Mouse (Mus musculus): ENCODE results near the gene Kit. TPM values are rescaled to one million over a fixed set of nuclear protein-coding genes. Genes with fewer than 3 reads are reported as not detected.

Gene Kit
- polyA plus RNA-seq, 1 experiment from 2014 or later, result 7.2 TPM

DNA sequence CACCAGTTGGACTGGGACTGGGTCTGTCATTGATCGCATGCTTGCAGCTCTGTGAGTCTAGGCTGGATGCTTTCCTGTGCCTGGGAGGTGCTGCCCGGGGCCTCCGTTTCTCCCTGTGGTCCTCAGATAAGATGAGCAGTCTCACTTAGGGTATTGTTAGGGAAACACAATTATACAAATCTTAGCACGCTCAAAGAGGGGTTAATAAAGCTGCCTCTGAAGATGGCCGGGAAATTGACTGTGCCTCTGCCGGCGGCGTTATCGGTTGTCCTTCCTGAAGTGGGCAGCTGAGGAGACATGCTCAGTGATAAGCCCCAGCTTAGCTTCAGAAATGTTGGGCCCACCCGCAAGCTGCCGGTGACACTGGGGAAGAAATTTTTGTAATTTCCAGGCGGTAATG, 33.3 kb downstream of the Kit start:
- Histone ChIP-seq H3K27ac (ENCODE audit: low read depth, low read length) (no peak overlapping the region), H3K27me3 (replicated peaks; ENCODE audit: control insufficient read depth, insufficient read depth, low read length) (no peaks in the 10 kb centered on the region), H3K9me3 (ENCODE audit: control insufficient read depth) (no peaks in the 10 kb centered on the region), H3K4me1 (replicated peaks; ENCODE audit: control insufficient read depth, insufficient read depth, low read length) (no peaks in the 10 kb centered on the region), H3K9ac (ENCODE audit: low read depth, low read length) (no peak overlapping the region), H3K4me3 (ENCODE audit: low read depth, low read length) (no peak overlapping the region), H3K4me2 (replicated peaks; ENCODE audit: low read depth) (no peak overlapping the region), H3K36me3 (ENCODE audit: control insufficient read depth, insufficient read depth) (no peaks in the 10 kb centered on the region)
- 83% methylated on average over 12 of the region's 12 CpGs for WGBS
- TF ChIP-seq CTCF (IDR thresholded peaks at IDR 0.05; ENCODE audit: low read depth), result no peak
- ATAC-seq, result no peak

DNA sequence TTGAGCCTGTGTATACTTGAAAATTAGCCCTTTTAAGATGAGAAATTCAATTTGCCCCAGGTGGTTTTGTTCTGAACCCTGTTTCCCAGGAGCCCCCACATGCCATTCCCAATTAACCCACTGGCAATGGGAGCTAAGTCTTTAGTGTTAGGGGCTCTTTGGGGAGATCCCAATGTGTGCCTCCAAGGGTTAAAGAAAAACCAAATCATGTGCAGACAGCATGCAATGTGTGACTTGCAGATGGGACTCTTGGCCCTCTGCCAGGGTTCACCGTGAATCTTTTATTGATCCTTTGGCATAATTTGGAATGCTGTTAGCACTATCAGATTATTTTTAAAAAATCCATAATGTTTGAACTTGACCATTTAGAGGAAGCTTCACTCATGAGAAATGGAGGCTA, 37.7 kb downstream of the Kit start:
- 24% methylated on average over 1 of the region's 1 CpGs for WGBS
- TF ChIP-seq CTCF (IDR thresholded peaks at IDR 0.05; ENCODE audit: low read depth), result no peak

DNA sequence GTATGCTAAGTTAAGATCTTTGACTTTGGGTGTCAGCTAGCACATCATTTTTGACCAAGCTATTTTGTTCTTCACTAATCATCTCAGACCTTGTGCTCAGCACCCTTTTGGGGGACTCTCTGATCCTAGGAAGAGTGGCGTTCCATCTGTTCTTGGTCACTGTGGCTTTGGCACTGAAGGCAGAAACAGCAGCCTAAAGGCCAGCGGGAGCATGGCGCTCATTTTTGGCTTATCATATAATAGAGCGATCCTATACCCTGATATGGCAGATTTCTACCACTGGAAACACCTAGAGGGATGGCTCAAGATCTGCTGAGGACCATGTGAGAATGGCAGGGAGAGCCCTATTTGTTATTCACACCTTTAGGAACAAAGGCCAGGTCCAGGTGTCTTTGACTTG, 38.2 kb downstream of the Kit start:
- WGBS, result 97% methylated on average over 4 of the region's 4 CpGs
- H3K4me3 ChIP-seq (ENCODE audit: low read depth, low read length), result no peak overlapping the region
- no peaks in the 10 kb centered on the region for H3K36me3 ChIP-seq (ENCODE audit: control insufficient read depth, insufficient read depth)
- TF ChIP-seq CTCF (IDR thresholded peaks at IDR 0.05; ENCODE audit: low read depth), result no peak
- H3K4me1 ChIP-seq (replicated peaks; ENCODE audit: control insufficient read depth, insufficient read depth, low read length), result no peaks in the 10 kb centered on the region
- no peak for ATAC-seq
- no peak overlapping the region for H3K9ac ChIP-seq (ENCODE audit: low read depth, low read length)
- no peaks in the 10 kb centered on the region for H3K27me3 ChIP-seq (replicated peaks; ENCODE audit: control insufficient read depth, insufficient read depth, low read length)
- H3K4me2 ChIP-seq (replicated peaks; ENCODE audit: low read depth), result no peak overlapping the region
- H3K27ac ChIP-seq (ENCODE audit: low read depth, low read length), result no peak overlapping the region
- no peaks in the 10 kb centered on the region for H3K9me3 ChIP-seq (ENCODE audit: control insufficient read depth)

More for the DNA sequence above, 37.7 kb downstream of the Kit start:
- H3K4me2 ChIP-seq (replicated peaks; ENCODE audit: low read depth), result no peak overlapping the region
- H3K36me3 ChIP-seq (ENCODE audit: control insufficient read depth, insufficient read depth), result no peaks in the 10 kb centered on the region
- H3K27ac ChIP-seq (ENCODE audit: low read depth, low read length), result no peak overlapping the region
- no peak for ATAC-seq
- no peak overlapping the region for H3K4me3 ChIP-seq (ENCODE audit: low read depth, low read length)
- H3K9ac ChIP-seq (ENCODE audit: low read depth, low read length), result no peak overlapping the region
- H3K27me3 ChIP-seq (replicated peaks; ENCODE audit: control insufficient read depth, insufficient read depth, low read length), result no peaks in the 10 kb centered on the region
- no peaks in the 10 kb centered on the region for H3K9me3 ChIP-seq (ENCODE audit: control insufficient read depth)
- H3K4me1 ChIP-seq (replicated peaks; ENCODE audit: control insufficient read depth, insufficient read depth, low read length), result no peaks in the 10 kb centered on the region

DNA sequence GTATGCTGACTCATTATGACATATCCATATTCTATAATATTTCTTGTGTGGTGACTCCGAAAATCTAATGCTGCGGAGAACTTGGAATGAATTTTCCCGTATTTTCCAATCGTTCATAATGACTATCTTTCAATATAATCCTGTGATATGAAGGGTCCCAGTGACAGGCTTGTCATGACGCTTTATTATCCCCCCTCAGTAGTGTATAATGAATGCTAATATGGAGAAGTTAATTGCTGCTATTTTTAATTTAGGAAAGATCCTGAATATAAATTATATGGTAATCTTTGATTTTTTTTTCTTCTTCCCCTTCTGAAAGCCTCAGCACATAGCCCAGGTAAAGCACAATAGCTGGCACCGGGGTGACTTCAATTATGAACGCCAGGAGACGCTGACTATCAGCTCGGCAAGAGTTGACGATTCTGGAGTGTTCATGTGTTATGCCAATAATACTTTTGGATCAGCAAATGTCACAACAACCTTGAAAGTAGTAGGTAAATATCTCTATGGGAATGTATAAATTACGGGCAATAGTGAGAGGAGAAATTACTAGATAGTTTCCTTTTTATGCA, 40.4 kb downstream of the Kit start:
- H3K4me1 ChIP-seq (replicated peaks; ENCODE audit: control insufficient read depth, insufficient read depth, low read length), result no peaks in the 10 kb centered on the region
- no peak overlapping the region for H3K9ac ChIP-seq (ENCODE audit: low read depth, low read length)
- TF ChIP-seq CTCF (IDR thresholded peaks at IDR 0.05; ENCODE audit: low read depth), result no peak
- H3K4me3 ChIP-seq (ENCODE audit: low read depth, low read length), result no peak overlapping the region
- no peaks in the 10 kb centered on the region for H3K27me3 ChIP-seq (replicated peaks; ENCODE audit: control insufficient read depth, insufficient read depth, low read length)
- WGBS, result 95% methylated on average over 11 of the region's 11 CpGs
- no peak overlapping the region for H3K4me2 ChIP-seq (replicated peaks; ENCODE audit: low read depth)
- no peaks in the 10 kb centered on the region for H3K36me3 ChIP-seq (ENCODE audit: control insufficient read depth, insufficient read depth)
- no peak overlapping the region for H3K27ac ChIP-seq (ENCODE audit: low read depth, low read length)
- ATAC-seq, result no peak
- no peaks in the 10 kb centered on the region for H3K9me3 ChIP-seq (ENCODE audit: control insufficient read depth)

DNA sequence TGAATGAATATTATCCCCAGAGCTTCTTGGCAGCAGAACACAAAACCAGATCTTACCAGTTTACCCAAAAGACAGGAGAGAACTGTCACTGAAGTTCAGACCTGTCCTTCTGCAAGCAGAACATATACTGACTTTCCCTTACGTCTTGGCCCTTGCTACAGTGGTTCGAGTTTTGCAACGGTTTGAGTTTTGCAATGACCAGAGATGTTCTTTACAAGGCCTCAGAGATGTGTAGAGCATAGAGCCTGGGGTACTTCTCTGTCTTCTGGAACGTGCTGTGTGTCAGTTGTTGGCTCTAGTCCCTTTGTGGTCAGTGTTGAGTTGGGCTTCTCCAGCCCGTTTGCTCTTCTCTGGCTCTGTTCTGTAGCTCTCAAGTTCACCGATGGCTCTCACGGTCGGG, 40.9 kb downstream of the Kit start:
- no peak overlapping the region for H3K27ac ChIP-seq (ENCODE audit: low read depth, low read length)
- no peak overlapping the region for H3K4me3 ChIP-seq (ENCODE audit: low read depth, low read length)
- 88% methylated on average over 8 of the region's 8 CpGs for WGBS
- no peaks in the 10 kb centered on the region for H3K27me3 ChIP-seq (replicated peaks; ENCODE audit: control insufficient read depth, insufficient read depth, low read length)
- no peaks in the 10 kb centered on the region for H3K4me1 ChIP-seq (replicated peaks; ENCODE audit: control insufficient read depth, insufficient read depth, low read length)
- no peak for TF ChIP-seq CTCF (IDR thresholded peaks at IDR 0.05; ENCODE audit: low read depth)
- no peaks in the 10 kb centered on the region for H3K9me3 ChIP-seq (ENCODE audit: control insufficient read depth)
- H3K36me3 ChIP-seq (ENCODE audit: control insufficient read depth, insufficient read depth), result no peaks in the 10 kb centered on the region
- no peak overlapping the region for H3K4me2 ChIP-seq (replicated peaks; ENCODE audit: low read depth)
- H3K9ac ChIP-seq (ENCODE audit: low read depth, low read length), result no peak overlapping the region
- ATAC-seq, result no peak

DNA sequence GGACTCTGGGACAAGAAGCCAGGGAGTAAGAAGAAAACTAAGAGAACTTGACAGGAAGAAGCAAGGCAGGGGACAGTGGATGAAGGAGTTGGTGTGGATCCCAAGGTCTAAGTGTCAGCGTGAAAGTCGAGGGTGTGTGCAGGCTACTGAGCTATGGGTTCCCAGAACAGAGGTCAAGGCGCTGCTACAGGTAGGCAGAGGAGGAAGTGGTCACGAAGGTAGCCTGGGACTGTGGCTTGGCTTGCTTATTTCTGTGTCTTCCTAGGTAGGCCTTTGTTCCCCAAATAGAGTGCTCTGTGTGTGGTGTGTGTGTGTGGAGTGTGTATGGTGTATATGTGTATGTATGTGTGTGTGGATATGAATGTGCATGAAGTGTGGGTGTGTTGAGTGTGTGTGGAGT, 47.7 kb downstream of the Kit start:
- Histone ChIP-seq H3K27me3 (replicated peaks; ENCODE audit: control insufficient read depth, insufficient read depth, low read length) (no peaks in the 10 kb centered on the region), H3K36me3 (ENCODE audit: control insufficient read depth, insufficient read depth) (no peaks in the 10 kb centered on the region; the same call in 1 of the 2 replicates), H3K4me2 (replicated peaks; ENCODE audit: low read depth) (no peak overlapping the region), H3K4me3 (ENCODE audit: low read depth, low read length) (no peak overlapping the region), H3K27ac (ENCODE audit: low read depth, low read length) (no peak overlapping the region), H3K9ac (ENCODE audit: low read depth, low read length) (no peak overlapping the region), H3K4me1 (replicated peaks; ENCODE audit: control insufficient read depth, insufficient read depth, low read length) (no peaks in the 10 kb centered on the region), H3K9me3 (ENCODE audit: control insufficient read depth) (no peaks in the 10 kb centered on the region)
- TF ChIP-seq CTCF (IDR thresholded peaks at IDR 0.05; ENCODE audit: low read depth), result no peak
- WGBS, result 74% methylated on average over 4 of the region's 4 CpGs
- no peak for ATAC-seq

DNA sequence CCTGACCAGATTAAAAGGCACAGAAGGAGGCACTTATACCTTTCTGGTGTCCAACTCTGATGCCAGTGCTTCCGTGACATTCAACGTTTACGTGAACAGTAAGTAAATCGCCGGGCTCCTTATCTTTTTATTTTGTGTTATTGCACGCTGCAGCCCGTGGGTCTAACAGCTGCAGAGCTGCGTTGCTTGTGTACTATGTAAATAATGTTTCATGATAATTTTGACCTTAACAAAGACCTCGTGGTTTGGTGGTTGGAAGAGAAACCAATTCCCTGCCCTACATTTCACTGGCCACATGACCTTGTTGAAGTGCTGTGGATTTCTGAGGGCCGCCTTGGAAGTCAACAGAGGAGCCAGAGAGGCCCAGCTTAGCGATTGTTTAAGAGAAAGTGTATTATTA, 48.3 kb downstream of the Kit start:
- Histone ChIP-seq H3K27me3 (replicated peaks; ENCODE audit: control insufficient read depth, insufficient read depth, low read length) (no peaks in the 10 kb centered on the region), H3K9ac (ENCODE audit: low read depth, low read length) (no peak overlapping the region), H3K36me3 (ENCODE audit: control insufficient read depth, insufficient read depth) (no peaks in the 10 kb centered on the region; the same call in 1 of the 2 replicates), H3K4me3 (ENCODE audit: low read depth, low read length) (no peak overlapping the region), H3K27ac (ENCODE audit: low read depth, low read length) (no peak overlapping the region), H3K4me2 (replicated peaks; ENCODE audit: low read depth) (no peak overlapping the region), H3K9me3 (ENCODE audit: control insufficient read depth) (no peaks in the 10 kb centered on the region), H3K4me1 (replicated peaks; ENCODE audit: control insufficient read depth, insufficient read depth, low read length) (no peaks in the 10 kb centered on the region)
- 33% methylated on average over 11 of the region's 11 CpGs for WGBS
- TF ChIP-seq CTCF (IDR thresholded peaks at IDR 0.05; ENCODE audit: low read depth), result no peak
- ATAC-seq, result peak; percentile 45; the same call in 1 of the 2 replicates
